Mouse (Mus musculus): ENCODE results near the gene Tor2a.

Tor2a gene

DNA sequence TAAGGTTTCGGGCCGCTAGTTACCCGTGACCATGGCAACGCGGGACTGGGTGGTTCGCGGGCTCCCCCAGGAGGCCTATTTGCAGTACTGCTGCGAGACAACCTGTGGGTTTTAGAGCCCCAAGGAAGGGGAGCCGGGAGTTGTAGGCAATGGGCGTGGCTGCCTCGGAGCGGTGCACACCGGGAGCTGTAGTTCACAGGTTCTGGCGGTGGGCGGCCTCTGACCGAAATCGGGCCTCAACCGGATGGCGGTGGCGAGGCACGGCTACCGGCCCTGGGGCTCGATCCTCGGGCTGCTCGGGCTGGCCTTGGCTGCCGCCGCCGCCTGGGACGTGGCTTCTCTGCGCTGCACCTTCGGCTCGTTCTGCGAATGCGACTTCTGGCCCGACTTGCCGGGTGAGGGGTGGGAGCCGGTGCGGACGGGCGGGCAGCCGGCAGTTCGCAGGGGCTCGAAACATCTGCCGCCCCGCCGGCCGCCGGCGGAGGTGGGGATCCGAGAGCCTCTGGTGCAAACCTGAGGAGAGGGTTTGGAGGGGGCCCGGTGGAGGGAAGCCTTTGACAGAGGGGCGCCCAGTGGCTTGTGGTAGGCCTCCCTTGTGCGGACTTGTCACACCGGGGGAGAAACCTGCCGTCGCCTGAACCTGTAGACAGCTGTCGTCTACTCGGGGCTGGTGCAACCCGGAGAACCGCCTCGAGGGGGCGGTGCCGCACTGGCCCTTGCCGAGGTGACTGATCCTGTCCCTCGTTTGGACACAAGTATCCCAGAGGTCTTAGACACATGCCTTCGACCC is at the start of gene Tor2a:
Gene Tor2a, plus strand, starts transcription at position 179 of the 790 bp plus-strand sequence.
- no peak; the same call in 1 of the 2 replicates for TF ChIP-seq GATA4 (IDR thresholded peaks at IDR 0.05; ENCODE audit: insufficient replicate concordance, low read length)

GRCm38 (mm10) chr2:32708643-32709042 is 48.4 kb upstream of the Tor2a start:
- no peak for TF ChIP-seq GATA4 (IDR thresholded peaks at IDR 0.05; ENCODE audit: insufficient replicate concordance, low read length)

DNA sequence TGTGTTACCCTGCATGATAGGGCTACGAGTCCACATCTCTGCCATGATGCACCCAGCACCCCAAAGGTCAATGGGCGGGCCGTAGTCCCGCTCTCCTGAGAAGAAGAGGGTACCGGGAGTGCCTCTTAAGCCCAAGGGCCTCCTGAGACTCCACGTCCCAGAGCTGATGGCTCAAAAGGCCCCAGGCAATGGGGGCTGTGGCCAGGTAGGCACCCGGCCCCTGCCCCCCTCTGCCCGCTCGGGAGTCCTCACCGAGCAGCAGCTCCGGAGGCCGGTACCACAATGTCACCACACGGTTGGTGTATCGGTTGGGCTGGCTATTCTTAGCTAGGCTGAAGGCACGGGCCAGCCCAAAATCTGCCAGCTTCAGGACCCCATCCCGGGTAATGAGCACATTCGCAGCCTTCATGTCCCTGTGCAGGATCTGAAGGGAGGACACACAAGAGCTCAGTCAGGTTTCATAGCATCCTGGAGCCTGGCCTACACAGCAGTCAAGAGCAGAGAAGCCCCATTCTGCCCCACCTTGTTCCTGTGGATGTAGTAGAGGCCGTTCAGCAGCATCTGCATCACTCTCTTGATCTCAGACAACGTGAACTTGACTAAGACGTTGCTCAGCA is 47.4 kb upstream of the Tor2a start:
- no peak for TF ChIP-seq GATA4 (IDR thresholded peaks at IDR 0.05; ENCODE audit: insufficient replicate concordance, low read length)

- TF ChIP-seq GATA4 (IDR thresholded peaks at IDR 0.05; ENCODE audit: insufficient replicate concordance, low read length) = no peak
These were observed 46.6 kb upstream of the Tor2a start for GRCm38 (mm10) chr2:32710425-32710824.

- no peak for TF ChIP-seq GATA4 (IDR thresholded peaks at IDR 0.05; ENCODE audit: insufficient replicate concordance, low read length)
These were observed 45.6 kb upstream of the Tor2a start for GRCm38 (mm10) chr2:32711301-32712056.

DNA sequence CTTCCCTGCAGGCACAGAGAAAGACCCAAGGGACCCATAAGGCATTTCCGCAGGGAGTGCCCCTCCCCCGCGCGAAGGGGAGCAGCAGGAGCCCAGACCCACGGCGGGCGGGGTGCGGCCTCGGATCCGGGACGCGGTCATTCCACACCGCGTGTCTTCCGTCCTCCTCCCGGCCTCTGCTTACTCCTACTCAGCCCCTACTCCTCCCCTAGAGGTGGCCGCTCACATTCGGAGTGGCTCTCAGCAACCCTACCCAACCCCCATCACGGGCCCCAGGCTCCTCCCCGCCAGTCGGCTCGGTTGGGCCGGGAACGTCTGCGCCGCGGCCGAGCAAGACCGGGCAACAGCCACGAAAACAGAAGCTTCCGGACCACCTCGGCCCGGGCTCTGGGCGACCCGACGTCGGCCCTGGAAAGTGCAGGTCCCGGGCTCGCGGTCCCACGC is 44.9 kb upstream of the Tor2a start:
- no peak for TF ChIP-seq GATA4 (IDR thresholded peaks at IDR 0.05; ENCODE audit: insufficient replicate concordance, low read length)

DNA sequence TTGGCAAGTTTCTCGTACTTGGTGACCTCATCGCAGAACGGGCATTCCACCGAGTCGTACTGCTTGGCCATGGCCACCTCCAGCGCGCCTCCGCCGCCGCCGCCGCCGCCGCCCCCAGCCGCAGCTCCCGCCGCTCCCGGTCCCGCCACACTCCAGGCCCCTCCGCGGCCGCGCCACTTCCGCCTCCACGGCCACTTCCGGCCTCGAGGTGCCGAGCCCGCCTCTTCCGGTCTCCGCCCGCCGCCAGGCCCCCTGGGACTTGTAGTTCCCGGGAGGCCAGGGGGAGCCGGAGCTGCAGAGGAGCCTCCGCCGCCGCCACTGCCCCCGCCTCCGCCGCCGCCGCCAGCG is 44.5 kb upstream of the Tor2a start:
- TF ChIP-seq GATA4 (IDR thresholded peaks at IDR 0.05; ENCODE audit: insufficient replicate concordance, low read length) = no peak

DNA sequence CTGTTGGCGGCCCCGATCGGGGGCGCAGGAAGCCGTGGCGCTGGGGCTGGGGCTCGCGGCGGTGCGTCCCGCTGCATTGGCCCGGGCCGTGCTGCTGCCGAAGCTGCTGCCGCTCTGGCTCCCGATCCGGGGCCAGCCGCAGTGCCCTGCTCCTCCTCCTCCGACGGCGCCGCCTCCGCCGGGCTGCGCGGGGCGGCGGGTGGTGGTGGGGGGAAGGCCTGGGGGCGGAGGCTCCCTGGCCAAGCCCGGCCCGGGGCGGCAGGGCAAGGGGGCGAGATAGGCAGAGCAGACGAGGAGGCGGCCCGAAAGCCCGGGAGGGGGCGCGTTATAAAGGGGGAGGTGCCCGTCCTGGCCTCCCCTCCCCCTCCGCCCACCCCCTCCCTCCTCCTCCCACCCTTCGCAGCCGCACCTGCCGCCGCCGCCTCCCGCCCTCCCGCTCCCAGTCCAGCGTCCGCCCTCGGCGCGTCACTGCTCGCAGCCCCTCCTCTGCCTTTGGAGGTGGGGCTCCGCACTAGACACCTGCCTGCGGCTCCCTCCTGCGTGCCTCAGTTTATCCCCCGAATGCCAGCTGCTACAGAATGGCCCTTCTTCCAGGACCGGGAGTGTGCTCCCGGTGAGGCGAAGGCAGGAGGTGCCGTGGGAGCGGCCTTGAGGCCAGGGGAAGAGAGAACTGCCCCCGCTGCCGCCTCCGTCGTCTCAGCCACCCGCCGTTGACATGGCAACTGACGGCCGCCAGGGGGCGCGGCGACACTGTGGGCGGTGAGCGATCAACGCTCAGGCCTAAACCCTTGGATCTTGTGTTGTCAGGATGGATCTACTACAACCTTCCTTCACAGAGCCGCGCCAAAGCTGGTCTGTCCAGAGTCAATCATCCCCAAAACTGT is 43.9 kb upstream of the Tor2a start, which contains the start of gene Cdk9:
Gene Cdk9, minus strand, starts transcription at position 143 of the 884 bp plus-strand sequence.
- TF ChIP-seq GATA4 (IDR thresholded peaks at IDR 0.05; ENCODE audit: insufficient replicate concordance, low read length) = no peak

DNA sequence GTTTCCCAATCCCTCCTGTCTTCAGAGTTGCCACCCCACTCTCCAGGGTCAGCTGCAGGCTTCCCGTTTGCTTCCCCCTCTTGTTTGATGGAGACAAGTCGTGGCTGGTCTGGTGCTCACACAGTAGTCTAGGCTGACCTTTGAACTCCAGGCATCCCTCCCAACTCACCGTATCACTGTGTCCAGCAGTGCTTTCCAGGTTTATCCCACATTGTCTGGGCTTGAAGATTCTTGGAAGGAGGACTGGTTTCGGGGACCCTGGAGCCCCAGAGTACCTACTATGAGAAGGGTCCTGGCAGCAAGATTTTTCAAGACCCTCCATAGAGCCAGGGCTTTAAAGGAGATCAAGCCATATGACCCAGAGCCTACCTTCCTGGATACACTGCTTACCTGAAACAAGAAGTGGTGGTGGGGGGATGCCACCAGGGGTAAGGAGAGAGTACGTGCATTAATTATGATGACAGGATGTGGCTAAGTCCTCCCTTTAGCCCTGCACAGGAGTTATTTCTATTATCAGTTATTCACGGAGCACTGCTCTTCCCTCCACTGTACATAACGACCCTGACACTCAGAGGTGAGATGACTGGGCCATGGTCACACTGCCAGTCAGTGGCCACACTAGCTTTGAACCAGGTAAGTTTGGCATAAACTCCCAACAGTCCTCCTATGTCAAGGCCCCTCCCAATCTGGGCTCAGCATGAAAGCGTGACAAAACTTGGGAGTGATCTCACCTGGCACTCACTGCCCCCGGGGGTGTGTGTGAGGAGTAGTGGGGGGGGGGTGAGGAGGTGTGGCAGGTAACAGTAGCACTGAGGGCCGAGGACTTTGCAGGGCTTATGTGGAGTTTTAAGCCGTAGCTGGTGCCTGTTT is 42.7 kb upstream of the Tor2a start:
- TF ChIP-seq GATA4 (IDR thresholded peaks at IDR 0.05; ENCODE audit: insufficient replicate concordance, low read length) = no peak

GRCm38 (mm10) chr2:32714987-32715425 is 42.0 kb upstream of the Tor2a start:
- TF ChIP-seq GATA4 (IDR thresholded peaks at IDR 0.05; ENCODE audit: insufficient replicate concordance, low read length) = no peak; the same call in 1 of the 2 replicates

DNA sequence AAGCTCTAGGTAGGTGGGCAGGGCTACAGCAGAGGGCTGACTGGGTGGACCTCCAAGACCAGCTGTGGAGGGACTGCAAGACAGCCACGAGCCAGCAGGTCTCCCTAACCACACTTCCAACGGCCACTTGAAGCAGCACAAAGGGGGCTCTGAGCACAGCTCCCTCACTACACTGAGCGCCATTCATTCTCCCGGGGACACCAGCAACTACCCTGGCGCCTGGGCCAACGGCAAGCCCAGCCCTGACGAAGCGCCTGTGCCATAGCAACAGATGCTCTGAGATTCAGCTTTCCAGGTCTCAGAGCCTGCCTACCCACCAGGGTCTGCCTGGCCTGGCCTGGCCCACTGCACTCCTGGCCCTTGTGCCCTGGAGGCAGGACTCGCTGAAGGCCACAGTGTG is 38.3 kb upstream of the Tor2a start:
- TF ChIP-seq GATA4 (IDR thresholded peaks at IDR 0.05; ENCODE audit: insufficient replicate concordance, low read length) = no peak

DNA sequence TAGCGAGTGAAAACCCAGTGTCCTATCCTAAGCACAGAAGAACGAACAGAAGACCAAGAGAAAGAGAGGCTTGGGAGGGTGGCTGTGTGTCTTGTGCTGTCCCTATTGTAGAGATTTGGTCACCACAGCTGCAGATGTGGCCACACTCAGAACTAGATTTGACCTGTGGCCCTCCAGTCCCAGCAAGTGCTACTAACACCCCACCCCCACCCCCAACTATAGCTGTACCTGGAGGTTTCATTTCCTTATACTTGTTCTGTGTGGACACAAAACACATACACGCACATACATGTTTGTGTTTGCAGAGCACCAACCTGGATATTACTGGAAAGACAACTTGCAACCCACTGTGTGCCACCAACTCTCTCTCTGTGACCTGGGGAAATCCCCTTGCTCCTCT is 37.0 kb upstream of the Tor2a start:
- no peak for TF ChIP-seq GATA4 (IDR thresholded peaks at IDR 0.05; ENCODE audit: insufficient replicate concordance, low read length)

DNA sequence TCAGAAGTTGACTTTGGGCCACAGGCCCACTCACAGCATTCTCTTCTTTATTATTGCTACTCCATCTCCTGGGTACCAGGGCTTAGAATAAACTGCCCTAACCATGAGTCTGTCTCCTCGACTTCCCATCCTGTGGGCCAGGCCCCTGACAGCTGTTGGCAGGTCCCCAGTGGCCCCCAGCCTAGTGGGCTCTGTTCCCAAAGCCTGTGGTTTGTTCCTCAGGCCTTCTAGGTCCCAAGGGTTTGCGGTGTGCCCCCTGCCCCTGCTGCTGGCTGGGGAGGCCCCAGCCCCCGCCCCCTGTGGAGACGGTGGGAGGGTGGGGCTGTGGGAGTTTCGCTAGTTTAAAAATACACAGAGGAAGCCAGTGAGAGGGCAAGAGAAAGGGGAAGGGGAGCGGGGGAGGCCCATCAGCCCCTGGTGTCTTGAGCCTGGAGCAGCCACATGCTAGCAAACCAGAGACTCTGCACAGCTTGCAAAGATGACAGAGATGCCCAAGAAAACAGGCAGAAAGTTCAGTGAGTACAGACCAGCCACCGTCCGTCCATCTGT is 36.3 kb upstream of the Tor2a start, which contains the start of gene Sh2d3c:
Gene Sh2d3c, plus strand, starts transcription at position 375 of the 549 bp plus-strand sequence.
- TF ChIP-seq GATA4 (IDR thresholded peaks at IDR 0.05; ENCODE audit: insufficient replicate concordance, low read length) = no peak
